Mouse (Mus musculus): ENCODE results near the gene Adcy1.
A peak's percentile ranks its signal among the peaks of the same experiment; 100 is the strongest.

Adcy1 gene

DNA sequence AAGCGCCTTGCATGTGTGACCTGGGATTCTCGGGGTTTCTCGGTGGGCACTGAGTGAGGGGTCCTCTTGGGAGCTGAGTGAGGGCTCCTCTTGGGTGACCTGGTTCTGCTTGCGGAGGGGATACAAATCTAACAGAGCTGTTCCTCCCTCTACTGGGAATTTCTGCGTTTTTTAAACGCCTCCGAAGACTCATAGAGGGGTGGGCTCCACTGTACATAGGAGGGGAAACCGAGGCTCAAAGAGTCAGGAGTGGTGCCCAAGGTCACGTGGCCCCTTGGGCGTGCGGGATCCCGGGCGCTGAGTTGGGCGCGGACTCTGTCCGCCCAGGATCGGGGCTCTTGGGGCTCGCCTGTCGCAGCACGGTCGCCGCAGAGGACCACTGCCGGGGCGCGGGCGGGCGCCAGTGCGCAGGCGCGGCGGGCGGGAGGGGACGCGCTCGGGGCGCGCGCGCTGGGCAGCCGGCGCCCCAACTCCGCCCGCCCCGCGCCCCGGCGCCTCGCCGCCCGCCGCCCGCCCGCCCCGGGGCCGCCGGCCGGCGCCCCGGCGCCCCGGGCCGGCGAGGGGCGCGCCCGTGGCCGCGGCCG, at the start of gene Adcy1:
TSS of gene Adcy1 (plus strand) at position 489 of the 584 bp plus-strand sequence.
- DNase-seq = peak; percentile 53

DNA sequence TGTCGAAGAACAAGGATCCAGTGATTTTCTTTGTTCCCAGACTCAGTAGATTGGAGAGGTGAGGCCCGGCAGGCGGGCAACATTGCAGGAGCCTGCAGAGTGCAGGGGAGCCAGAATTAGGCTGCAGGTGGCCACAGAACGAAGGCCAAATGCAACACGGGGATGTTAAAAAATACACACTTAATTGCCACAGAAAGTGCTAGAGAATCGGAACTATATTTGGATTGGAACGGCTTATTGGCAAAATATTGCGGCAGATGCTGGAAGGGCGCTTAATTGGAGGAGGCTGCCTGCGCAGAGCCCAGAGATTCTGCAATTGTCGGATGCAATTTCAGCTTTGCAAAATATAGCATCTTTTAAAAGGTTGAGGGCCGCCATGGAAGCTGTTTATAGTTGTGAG, 46.4 kb upstream of the Adcy1 start:
- no peak for DNase-seq

DNA sequence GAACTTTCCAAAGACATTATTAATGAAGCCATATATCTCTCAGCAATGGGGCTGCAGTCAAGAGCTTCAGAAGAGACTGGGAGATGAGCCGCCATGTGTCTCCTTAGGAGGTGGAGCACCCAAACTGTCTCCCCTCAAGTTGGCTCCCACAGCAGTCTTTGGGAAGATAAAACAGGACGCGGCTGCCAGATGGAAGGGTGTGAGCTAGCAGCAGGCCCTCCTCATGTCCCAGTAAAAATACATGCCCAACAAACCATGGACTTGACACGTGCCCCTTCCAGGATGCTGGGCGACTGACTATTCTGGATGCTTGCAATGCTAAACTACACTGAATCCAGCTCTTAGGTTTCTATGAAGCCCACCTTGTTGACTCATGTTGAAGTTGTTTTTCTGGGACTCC, 45.2 kb upstream of the Adcy1 start:
- DNase-seq = no peak

DNA sequence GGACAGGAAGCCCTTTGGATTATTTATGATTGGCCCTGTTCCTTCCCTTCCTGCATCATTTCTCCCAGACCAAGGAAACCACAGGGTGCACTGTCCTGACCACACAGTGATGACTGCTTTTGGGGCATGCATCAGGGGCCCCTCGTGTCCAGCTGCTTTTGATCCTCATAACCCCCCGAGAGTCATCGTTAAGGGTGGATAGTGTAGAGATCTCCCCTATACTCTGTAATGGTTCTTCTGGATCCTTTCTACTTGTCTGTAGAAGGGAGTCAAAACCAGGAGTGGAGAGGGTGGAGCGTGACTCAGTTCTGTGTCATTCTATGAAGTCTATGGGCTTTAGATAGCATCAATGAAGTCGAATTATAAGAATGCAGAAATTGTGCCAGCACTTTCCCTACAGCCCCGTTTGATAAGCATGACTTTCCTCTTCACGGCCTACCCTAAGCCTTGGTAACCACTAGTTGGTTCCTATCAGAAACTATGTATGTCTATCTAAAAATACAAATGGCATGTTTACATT, 44.2 kb upstream of the Adcy1 start:
- no peak for DNase-seq

DNA sequence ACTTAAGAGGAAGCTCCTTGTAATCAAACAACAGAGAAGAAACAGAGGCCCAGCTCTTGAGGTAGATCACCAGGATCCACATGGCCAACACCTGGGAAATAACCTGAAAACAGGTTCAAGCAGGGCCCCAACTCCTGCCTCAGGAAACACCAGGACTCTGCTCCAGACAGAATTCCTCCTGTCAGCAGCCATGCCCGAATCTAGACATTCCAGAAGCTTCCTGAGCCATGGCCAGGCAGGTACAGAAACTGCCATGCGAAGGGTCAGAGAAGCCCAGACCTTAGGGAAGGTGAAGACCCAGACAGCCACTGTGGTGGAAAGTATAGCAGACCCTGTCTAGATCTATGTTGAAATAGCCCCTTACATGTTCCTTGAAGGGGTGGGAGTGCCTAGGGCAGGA, 30.2 kb upstream of the Adcy1 start:
- DNase-seq = peak; percentile 20

DNA sequence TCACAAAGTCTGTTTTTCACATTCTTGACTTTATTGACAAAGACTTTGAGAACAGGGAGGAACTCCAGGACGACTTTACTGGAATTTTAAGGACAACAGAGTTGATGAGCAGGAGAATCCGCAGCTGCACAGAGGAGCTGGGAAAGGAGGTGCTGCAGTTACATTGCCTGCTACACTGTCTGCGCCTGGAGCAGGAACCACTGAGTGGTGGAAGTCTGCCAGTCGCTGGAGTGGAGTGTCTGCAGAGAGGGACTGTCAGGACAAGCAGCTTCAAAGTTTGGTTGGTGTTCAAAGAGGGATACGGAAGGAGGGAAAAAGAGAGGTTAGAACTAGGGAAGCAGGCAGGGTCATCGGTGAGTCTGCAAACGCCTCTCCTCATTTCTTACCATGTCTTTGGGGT, 23.6 kb upstream of the Adcy1 start:
- no peak for DNase-seq

DNA sequence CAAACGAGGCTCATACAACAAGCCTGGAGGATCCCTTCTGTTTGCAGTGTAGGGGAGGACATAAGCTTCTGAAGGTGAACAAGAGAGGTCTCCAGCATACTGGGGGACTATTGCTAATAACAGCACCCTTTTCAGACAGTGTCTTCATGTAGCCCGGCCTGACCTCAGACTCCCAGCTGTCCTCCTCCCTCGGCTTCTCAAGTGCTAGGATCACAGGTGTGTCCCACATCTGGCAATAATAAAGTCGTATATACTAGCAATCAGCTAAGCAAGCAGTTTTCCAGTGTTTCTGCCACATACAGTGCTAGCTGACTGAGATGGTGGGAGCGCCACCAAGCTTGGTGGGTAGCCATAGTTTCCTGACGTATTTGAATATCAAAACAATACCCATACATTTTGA, 22.5 kb upstream of the Adcy1 start:
- DNase-seq = no peak

DNA sequence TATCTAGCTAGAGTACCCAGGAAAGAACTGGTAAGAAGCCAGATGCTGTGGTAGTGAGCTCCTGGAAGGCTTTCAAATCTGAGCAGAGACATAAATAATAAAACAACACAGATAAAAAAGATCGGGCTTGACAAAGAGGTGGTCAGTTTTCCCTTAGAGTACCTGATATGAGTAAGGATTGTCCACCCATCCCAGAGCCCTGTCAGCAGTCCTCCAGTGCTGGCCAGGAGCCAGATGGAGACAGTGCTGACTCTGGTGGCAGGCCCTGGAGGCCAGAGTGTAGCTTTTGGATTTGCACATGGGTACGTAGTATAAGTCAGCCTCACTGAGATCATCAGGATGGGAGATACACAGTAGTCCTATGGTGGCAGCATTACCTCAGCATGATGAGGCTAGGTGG, 16.1 kb upstream of the Adcy1 start:
- no peak for DNase-seq

DNA sequence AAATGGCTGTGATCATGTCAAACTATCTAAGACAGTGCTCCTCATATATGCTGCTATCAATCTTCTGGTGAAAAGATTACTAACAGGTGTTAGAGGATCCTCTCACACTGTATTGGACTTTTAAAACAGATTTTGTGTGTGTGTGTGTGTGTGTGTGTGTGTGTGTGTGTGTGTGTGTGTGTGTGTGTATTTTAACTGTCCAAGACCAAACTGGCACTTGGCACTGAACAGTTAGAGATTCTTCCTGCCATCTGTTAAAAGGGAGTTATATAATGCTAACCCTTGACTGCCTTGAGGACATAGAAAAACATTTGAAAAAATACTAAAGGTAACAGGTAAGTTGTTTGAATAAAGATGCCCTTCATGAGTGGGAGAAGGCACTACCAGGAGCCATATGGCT, 15.7 kb upstream of the Adcy1 start:
- no peak for DNase-seq

DNA sequence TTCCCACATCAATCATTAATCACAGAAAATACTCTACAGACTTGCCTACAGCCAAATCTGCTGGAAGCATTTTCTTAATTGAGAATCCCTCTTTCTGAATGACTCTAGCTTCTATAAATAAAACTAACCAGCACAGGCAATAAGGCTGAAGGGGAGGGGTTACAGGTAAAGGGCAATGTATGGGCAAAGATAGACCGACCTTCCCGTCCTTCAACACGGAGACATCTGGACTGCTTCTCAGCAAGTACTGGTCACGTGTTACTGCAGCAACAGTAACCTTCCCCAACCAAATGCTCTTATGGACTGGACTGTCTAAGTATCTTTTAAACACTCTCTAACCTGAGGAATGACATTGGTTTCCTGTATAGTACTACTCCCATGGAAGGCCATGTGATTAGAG, 9.6 kb upstream of the Adcy1 start:
- no peak for DNase-seq

DNA sequence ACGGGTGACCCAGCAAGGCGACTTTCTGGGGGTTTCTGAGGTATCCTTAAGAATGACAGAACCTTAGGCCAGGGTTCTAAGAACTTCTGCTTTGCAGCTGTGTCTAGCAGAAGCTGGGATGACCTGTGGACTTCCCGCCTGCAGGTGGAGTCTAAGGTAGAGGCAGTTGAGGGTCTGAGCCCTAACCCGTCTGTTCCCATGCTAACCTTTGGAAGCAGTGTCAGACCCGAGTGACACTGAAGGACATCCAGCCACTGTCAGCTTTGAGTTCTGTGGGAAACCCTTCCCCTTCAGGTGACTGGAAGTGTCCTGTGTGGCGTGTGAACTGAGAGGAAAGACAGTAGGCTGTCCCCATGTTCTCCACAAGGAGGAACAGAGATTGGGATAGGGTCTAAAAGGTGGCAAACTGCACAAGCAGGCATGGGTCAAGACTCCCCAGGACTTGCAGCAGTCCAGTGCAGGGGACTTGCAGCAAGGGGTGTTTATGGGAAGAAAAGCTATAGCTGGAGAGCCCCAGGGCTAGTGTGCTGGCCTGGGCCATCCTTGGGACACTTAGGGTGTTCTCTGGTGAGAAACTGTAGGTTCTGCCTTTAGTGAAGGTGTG, 8.5 kb upstream of the Adcy1 start:
- DNase-seq = no peak

DNA sequence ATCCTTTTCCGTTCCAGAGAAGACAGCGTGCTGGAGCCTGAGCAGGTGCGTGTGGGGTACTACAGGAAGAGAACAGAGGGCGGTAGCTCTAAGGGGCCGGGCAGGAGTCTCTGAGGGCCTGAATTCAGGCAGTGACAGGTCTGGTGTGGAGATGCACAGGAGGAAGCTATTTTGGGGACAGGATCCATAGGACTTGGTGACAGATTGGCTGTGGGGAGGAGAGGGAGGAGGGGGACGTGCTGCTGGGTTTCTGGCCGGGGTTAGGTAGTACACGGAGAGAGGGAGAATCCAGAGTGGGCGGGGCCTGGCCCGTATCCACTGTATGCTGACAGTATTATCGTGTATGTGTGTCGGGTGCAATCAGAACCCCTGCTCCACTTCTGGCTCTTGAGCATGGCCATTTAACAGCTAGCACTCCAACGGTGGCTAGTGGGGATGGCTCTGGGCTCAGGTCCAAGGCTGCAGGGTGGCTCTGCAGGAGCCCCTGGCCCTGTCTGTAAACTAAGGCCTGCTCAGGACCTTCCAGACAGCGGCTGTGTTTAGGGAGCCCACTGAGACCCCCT, 7.8 kb upstream of the Adcy1 start:
- peak; percentile 9 for DNase-seq

DNA sequence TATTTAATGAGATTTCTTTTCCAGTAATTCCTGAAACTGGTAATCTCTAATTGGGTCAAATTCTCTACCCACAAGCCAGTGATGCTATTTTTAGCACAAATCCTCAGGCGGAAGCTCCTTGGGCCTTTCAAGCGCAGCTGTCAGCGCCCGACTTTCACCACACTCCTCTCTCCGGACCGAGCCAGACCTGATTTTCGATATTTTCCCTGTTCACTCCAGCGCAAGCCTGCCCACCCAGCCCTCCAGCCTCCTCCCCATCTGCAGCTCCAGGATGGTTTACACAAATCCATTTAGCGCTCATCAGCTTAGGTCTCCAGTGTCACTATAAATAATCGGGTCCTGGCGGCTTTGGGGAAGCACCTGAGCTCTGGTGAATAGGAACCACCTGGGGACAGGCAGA, 7.2 kb upstream of the Adcy1 start:
- no peak for DNase-seq

DNA sequence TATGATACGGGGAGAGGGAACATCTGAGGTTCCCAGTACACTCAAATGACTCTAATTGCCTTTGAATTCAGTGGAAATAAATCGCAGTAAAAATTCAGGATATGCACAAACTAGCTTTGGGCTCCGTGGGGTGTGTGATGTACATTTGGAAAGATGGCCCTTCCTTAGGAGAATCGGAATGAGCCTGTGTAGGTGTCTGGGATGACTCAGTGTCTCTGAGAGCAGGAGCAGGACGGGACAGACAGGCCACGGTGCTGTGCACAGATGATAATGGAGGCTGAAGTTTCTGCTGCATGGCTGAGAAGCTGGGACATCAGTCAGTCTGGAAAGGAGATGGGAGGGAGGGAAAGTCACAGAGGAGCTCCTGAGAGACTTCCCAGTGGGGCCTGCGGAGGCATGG, 5.5 kb upstream of the Adcy1 start:
- no peak for DNase-seq

DNA sequence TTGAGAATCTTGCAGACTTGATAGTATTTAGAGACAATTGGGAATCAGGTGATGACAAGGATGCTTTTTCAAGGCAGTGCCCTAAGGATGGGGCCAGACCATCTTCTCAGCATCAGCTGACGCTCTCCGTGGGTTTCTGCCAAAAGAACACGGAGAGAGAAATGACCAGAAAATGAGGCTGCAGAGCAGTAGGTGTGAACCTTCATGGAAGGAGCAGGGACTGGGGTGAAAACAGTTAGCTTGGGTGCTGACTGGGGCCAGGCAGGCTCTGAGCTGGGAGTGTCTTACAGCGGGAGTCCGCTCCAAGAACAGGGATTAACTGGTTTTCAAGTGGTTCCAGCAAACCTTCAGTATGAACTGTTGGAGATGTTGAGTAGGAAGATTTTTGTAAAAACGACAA, 1.3 kb upstream of the Adcy1 start:
- DNase-seq = no peak

DNA sequence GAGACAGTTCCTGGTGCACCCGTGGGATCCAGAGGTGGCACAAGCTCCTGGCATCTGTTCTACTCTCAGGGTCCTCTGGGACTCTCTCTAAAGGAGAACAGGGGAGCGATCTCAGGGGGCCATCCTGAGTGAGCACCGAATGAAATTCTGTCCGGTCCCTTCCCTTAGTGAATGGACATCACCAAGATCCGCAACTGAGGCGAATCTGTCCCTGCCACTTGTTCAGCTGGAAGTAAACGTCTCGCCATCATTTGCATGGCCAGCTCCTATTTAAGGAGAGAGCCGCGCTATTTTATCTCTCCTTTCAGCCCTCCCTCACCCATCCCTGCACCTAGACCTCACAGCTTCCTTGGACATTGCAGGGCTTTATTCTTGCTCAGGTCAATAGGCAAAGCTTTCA, 723 bp upstream of the Adcy1 start:
- no peak for DNase-seq

DNA sequence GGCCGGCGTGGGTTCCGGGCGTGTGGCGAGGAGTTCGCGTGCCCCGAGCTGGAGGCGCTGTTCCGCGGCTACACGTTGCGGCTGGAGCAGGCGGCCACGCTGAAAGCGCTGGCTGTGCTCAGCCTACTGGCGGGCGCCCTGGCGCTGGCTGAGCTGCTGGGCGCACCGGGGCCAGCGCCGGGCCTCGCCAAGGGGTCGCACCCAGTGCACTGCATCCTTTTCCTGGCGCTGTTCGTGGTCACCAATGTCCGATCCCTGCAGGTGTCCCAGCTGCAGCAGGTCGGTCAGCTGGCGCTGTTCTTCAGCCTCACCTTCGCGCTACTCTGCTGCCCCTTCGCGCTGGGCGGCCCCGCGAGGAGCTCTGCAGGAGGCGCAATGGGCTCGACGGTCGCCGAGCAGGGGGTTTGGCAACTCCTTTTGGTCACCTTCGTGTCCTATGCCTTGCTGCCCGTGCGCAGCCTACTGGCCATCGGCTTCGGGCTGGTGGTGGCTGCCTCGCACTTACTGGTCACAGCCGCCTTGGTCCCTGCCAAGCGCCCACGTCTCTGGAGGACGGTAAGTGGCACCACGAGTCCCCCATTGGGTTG, 485 bp downstream of the Adcy1 start:
- DNase-seq = peak; percentile 53

DNA sequence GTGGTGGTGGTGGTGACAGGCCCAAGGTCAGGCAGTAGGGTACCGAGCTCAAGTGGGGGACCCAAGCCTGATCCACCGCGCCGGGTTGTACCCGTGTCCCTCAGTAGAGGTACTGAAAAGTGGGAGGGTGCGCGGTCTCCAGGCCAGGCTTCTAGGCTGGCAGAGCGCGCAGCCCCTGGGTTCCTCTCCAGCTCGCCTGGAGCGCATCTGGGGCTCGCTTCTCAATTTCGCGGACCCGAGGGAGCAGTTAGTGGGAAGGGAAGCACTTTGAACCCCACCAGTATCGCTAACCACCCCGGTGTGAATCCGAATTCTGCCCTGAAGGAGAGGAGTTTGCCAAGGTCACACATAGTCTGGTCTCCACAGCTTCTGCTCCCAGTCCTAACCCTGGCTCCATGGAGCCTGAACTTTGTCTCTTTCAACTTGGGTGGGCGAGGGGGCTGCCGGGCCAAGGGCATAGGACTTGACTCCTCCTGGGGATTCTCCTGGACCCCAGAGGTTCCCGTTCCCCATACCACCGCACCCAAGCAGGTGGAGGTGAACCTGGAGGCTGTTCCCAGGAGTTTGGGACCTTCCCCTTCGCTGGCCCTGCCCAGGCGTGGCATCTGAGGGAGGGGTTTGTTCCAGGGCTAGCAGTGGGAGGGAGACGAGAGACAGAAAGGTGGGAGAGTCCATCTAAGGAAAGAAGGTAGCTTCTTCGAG, 1.3 kb downstream of the Adcy1 start:
- DNase-seq = peak; percentile 22

DNA sequence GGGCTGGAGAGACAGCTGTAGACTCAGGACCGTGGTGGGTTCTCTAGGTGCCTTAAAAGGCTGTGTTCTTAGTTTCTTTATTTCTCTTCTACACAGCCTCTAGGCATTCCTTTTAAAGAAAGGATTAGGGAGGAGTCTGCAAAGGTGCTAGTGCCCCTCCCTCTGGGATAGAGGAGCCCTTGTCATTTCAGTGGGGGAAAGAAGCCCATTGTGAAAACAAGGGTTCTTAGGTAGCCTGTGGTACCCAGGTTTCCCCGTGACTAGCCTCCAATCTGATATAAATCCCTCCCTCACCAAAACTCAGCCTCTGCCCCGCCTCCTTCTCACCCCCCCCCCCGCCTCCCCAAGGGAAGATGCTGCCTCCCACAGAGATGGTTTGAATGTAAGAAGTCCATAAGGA, 2.1 kb downstream of the Adcy1 start:
- DNase-seq = no peak

DNA sequence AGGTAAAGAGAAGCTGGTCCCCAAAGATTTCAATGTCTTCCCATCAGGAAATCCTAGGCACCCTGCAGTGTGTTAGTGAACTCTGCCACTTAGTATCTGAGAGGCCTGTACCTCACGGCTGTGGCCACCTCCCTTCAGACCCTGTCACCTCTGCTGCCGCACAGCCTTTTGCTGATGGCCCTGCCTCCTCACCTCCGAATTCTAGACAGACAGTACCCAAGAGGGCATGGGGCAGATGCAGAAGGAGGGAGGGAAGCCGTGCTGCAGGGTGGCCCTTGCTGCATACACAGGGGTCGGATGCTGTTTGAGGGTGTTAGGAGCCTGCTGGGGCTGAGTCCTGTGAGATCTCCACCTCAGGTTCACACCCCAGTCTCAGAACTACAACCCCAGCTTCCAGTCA, 2.6 kb downstream of the Adcy1 start:
- no peak for DNase-seq

DNA sequence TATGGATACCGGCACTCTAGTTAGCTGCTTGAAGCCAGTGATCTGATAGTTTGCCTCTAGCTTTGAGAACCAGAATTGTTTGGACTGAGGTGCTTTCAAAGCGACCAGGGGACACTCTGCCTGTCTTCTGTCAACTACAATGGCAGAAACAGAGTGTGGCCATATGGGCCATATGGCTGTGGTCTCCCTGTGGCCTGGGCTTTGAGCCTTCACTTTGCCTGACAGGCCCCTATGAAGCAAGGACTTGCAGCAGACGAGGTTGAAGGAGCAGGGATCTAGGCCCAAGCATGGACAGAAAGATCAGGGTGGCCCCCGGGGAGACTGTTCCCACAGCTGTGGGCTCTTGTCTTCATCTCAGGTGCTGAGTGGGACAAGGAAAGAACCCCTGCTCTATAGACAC, 4.0 kb downstream of the Adcy1 start:
- no peak for DNase-seq

DNA sequence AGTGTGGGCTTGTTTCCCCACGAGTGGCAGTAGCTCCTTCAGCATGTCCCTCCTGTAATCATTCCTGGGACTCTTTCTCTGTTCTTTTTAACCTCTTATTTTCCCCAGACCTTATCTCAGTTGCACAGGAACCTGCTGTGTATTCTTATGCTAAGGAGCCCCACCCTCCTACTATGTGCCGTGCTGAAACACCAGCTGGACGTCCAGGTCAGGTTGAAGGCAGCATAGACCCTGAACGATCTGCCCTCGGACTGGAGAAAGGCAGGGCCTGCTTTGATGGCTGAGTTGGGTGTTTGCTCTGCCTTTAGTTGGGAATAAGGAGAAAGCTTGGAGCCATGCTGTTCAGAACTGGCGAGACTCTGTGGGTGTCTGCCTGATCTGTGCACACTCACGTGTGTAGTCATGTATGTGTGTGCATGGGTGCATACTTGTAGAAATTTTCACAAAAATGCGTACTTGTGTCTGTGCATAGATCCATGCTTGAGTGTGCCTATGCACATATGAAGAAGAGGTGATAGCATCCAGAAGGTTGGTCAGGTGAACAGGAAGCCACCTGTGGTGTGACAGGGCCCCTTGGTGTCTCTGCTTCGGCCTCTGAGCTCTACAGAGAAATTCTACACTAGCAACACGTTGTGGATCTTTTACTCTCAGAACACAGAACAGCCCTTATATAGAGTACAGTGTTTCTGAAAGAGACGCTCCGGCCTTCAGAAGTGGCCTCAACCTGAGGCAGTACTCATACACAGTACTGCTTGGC, 5.4 kb downstream of the Adcy1 start:
- no peak for DNase-seq

DNA sequence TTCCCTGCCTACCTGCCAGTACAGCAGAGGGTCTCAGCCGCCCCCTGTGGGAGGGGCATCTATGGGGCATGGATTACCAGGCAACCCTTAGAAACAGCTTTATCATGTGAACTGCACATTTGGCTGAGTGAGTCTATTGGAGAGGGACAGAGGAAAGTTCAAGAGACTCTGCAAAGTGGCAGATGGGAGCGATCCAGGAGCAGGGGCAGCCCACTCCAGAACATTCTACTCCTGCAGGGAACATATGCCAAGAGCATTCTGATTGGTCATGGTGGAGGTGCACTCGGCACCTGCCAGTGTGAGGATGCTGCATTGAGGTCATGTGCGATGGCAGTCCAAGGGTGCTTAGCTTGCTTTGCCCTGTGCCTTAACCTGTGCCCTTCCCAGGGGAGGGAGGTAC, 6.5 kb downstream of the Adcy1 start:
- no peak for DNase-seq
